Mouse (Mus musculus) spleen, adult 2 months (tissue): ENCODE measurements around the gene Tyro3. TPM values are rescaled to one million over a fixed set of nuclear protein-coding genes. Genes with fewer than 3 reads are reported as not detected.

Source experiments
- DNase-seq, 2 experiments: peaks; one replicate each; pipeline versions ENCODE4 v3.0.0 to v3.0.0-alpha.2; 2012 to 2021; ENCODE audit warnings: low spot score in 2 of 2, low read depth in 1 of 2
- H3K27ac ChIP-seq: fragments of 200-500 bp; 2 replicates; pipeline ENCODE4 v1.5.1; 2012; ENCODE audit warnings: low read length, inconsistent platforms; ENCODE audit not compliant: insufficient read depth
- H3K27me3 ChIP-seq: fragments of 200-500 bp; 2 replicates; pipeline ENCODE4 v1.6.1; 2012; ENCODE audit warnings: mild to moderate bottlenecking, moderate library complexity, low read length, inconsistent platforms; ENCODE audit not compliant: control insufficient read depth, insufficient read depth
- H3K36me3 ChIP-seq: fragments of 200-500 bp; 2 replicates; pipeline ENCODE4 v1.6.1; 2012; ENCODE audit warnings: mild to moderate bottlenecking, low read length, inconsistent platforms; ENCODE audit not compliant: control insufficient read depth, insufficient read depth
- H3K4me1 ChIP-seq: fragments of 200-500 bp; 2 replicates; pipeline ENCODE4 v1.6.1; 2011; ENCODE audit warnings: inconsistent platforms; ENCODE audit not compliant: control insufficient read depth, insufficient read depth, insufficient read length
- H3K4me3 ChIP-seq: fragments of 200-500 bp; 2 replicates; pipeline ENCODE4 v1.5.1; 2011; ENCODE audit warnings: mild to moderate bottlenecking, inconsistent platforms; ENCODE audit not compliant: insufficient read depth, insufficient read length; ENCODE audit errors: extremely low read depth
- CTCF ChIP-seq: fragments of 200-500 bp; IDR thresholded peaks from 2 replicates; pipeline ENCODE4 v1.5.1; 2011; ENCODE audit warnings: mild to moderate bottlenecking, inconsistent platforms; ENCODE audit not compliant: insufficient read depth, insufficient read length, insufficient replicate concordance; ENCODE audit errors: extremely low read depth
- POLR2A ChIP-seq: fragments of 200-500 bp; IDR thresholded peaks from 2 replicates; pipeline ENCODE4 v1.6.1; 2011; ENCODE audit warnings: low read depth, low read length, inconsistent platforms
- WGBS: fragments of 180-500 bp; shearing (Covaris S2); methylation state at CpG from one replicate; pipeline ENCODE4 v1.1.7; 2018; 5-methylcytosine and 5-hydroxymethylcytosine counted together
- polyA plus RNA-seq: library from polyadenylated mRNA; depleted of rRNA; stranded (reverse); fragments of >200 nt; gene quantifications from 2 replicates; pipeline ENCODE4 v1.2.3, GENCODE M21; 2012

Gene Tyro3
- polyA plus RNA-seq, 1 experiment: 1.7 TPM

GRCm38 (mm10) chr2:119804275-119804628 is 6.7 kb downstream of the Tyro3 start:
- Histone ChIP-seq H3K4me1 (peaks cover 7% of the 10 kb centered on the region), H3K27me3 (peaks cover 8% of the 10 kb centered on the region), H3K36me3 (no peaks in the 10 kb centered on the region), H3K4me3 (no peak overlapping the region), H3K27ac (no peak overlapping the region)
- no peak for DNase-seq
- WGBS: 90% methylated on average over 5 of the region's 5 CpGs
- TF ChIP-seq POLR2A (no peak), CTCF (no peak)

DNA sequence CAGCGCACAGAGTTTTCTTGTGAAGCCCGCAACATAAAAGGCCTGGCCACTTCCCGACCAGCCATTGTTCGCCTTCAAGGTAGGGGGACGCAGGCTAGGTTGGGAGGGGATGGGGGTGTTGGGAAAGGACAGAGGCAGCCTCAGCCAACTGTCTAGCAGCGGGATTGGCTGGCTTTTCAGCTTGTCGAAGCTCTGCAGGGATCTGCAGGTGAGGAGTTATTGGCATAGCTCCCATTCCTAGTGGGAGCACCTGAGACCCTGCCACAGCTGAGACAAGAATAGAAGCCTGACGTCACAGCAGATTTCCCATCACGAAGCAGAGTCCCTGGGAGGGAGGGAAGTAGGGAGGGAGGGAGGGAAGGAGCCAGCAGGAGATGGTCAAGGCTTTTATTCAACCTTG is 7.2 kb downstream of the Tyro3 start:
- 82% methylated on average over 9 of the region's 9 CpGs for WGBS
- DNase-seq: no peak
- TF ChIP-seq POLR2A (no peak), CTCF (no peak)
- Histone ChIP-seq H3K4me1 (peaks cover 5% of the 10 kb centered on the region), H3K4me3 (no peak overlapping the region), H3K27ac (no peak overlapping the region), H3K27me3 (peaks cover 3% of the 10 kb centered on the region), H3K36me3 (no peaks in the 10 kb centered on the region)

DNA sequence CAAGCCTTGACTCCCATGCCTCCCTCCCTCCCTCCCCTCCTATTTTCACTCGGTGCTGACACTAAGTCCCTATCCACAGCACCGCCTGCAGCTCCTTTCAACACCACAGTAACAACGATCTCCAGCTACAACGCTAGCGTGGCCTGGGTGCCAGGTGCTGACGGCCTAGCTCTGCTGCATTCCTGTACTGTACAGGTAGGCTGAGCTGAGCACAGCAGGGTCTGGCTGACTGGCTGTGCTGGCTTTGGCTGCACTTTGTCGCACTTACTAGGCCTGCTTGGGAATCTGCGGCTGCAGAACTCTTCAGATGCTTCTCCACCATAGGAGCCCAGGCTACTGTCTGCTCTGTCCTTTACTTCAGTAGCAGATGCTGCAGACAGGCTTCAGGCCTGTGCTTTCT is 8.0 kb downstream of the Tyro3 start:
- H3K36me3 ChIP-seq: no peaks in the 10 kb centered on the region
- WGBS: 96% methylated on average over 8 of the region's 8 CpGs
- H3K27ac ChIP-seq: no peak overlapping the region
- no peak overlapping the region for H3K4me3 ChIP-seq
- no peak for DNase-seq
- H3K27me3 ChIP-seq: no peaks in the 10 kb centered on the region
- no peaks in the 10 kb centered on the region for H3K4me1 ChIP-seq
- TF ChIP-seq POLR2A (no peak), CTCF (no peak)

- no peak overlapping the region for H3K27ac ChIP-seq
- 82% methylated on average over 4 of the region's 4 CpGs for WGBS
- no peak for TF ChIP-seq CTCF
- TF ChIP-seq POLR2A: no peak
- H3K36me3 ChIP-seq: no peaks in the 10 kb centered on the region
- H3K4me3 ChIP-seq: no peak overlapping the region
- H3K4me1 ChIP-seq: no peaks in the 10 kb centered on the region
- DNase-seq: no peak
- no peaks in the 10 kb centered on the region for H3K27me3 ChIP-seq
Measured at GRCm38 (mm10) chr2:119808438-119808837, 10.9 kb downstream of the Tyro3 start.

DNA sequence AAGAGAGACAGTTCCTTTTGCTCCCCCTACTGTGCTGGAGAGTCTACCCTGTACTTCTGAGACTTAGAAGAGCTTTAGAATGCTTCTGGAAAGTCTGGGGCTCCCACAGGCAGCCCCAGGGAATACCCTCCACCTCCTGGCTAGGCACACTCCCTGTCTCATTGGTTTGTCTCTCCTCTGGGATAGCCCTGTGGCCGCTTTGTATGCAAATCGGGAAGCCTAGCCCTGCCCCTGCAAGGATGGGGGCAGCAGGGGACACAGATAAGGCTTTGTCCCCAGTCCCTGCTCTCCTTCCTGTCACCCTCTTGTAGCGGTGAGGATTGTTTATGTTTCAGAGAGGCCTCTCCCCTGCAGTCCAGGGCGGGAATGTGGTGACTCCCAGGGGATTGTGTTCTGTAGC is 11.3 kb downstream of the Tyro3 start:
- Histone ChIP-seq H3K36me3 (no peaks in the 10 kb centered on the region), H3K27me3 (no peaks in the 10 kb centered on the region), H3K27ac (no peak overlapping the region), H3K4me1 (no peaks in the 10 kb centered on the region), H3K4me3 (no peak overlapping the region)
- 51% methylated on average over 4 of the region's 4 CpGs for WGBS
- no peak for DNase-seq
- TF ChIP-seq CTCF: no peak
- no peak for TF ChIP-seq POLR2A

GRCm38 (mm10) chr2:119810890-119811289 is 13.4 kb downstream of the Tyro3 start:
- H3K4me3 ChIP-seq: no peak overlapping the region
- WGBS: 83% methylated on average over 12 of the region's 12 CpGs
- no peak overlapping the region for H3K27ac ChIP-seq
- no peaks in the 10 kb centered on the region for H3K36me3 ChIP-seq
- H3K4me1 ChIP-seq: no peaks in the 10 kb centered on the region
- H3K27me3 ChIP-seq: no peaks in the 10 kb centered on the region
- no peak for TF ChIP-seq CTCF
- DNase-seq: no peak

DNA sequence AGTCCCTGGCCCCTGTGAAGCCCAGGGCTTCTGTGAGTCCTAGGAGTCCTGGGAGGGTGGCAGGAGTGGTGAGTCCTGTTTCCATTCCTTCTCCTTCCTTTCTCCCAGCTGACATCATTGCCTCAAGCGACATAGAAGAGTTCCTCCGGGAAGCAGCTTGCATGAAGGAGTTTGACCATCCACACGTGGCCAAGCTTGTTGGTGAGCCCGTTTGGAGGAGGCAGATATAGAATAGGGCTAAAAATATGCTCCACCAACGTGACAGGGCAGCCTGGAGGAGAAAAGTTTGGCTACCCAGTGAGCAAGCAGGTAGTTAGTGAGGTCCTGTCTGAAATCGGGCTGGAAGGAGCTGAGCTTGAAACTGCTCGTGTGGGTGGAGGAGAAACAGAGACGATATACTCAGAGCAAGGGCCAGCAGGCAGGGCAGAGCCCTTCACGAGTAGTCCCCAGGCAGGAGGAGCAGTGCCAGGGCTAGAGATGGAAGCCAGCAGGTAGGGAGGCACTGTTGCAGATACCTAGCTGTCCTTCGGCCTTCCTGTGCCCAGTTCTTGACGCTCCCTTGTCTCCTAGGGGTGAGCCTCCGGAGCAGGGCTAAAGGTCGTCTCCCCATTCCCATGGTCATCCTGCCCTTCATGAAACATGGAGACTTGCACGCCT is 14.1 kb downstream of the Tyro3 start:
- DNase-seq: no peak
- H3K4me1 ChIP-seq: no peaks in the 10 kb centered on the region
- TF ChIP-seq POLR2A: no peak
- no peak for TF ChIP-seq CTCF
- no peaks in the 10 kb centered on the region for H3K27me3 ChIP-seq
- WGBS: 84% methylated on average over 14 of the region's 14 CpGs
- H3K4me3 ChIP-seq: no peak overlapping the region
- no peaks in the 10 kb centered on the region for H3K36me3 ChIP-seq
- no peak overlapping the region for H3K27ac ChIP-seq
